Mouse (Mus musculus) layer of hippocampus, postnatal 10 days (tissue): ENCODE data around the gene Fam111a. TPM values are rescaled to one million over a fixed set of nuclear protein-coding genes. Genes with fewer than 3 reads are reported as not detected.

Experiments used
- DNase-seq, 2 experiments: peaks; one replicate each; pipeline ENCODE4 v3.0.0; 2021; ENCODE audit warnings: low spot score in 2 of 2
- total RNA-seq, 2 experiments: library from RNA; stranded (reverse); gene quantifications; 2 replicates each; pipeline ENCODE4 v1.2.3; 2021

Fam111a gene
- total RNA-seq, 2 experiments from 2014 or later, result 3.9 to 4.1 TPM

DNA sequence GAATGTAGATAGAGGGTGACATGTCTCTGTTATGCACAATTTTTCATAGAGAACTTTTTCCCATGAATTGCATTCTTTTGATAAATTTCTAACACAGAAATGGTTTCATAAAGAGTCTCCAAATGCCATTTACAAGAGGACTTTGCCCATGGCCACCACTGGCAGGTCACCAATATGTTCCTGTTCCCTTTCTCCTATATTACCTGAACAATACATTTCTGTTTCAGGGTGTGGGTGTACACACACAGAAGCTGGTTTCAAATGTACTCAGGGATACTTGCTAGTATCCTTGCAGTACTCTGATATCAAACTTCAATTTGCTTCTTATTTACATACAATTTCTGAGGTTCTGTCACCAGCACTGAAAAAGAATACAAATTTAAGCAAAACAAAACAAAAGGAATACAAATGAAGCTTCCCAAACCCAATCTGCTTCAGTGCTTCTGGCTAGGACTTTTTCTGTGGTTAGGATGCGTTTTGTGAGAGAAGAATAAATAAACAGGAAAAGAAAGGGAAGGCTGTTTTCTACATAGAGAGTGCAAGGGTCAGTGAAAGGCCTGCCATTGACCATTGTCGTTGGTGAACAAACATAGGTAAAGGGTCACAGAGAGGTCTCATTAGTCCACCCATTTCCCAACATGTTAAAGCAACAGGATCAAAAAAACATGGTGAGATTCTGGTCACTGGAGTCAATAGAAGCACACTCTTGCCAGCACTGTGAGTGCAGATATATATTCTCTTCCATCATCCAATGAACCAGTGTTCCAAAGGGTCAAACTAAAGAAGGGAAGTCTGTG, 55.3 kb downstream of the Fam111a start:
- no peak for DNase-seq

DNA sequence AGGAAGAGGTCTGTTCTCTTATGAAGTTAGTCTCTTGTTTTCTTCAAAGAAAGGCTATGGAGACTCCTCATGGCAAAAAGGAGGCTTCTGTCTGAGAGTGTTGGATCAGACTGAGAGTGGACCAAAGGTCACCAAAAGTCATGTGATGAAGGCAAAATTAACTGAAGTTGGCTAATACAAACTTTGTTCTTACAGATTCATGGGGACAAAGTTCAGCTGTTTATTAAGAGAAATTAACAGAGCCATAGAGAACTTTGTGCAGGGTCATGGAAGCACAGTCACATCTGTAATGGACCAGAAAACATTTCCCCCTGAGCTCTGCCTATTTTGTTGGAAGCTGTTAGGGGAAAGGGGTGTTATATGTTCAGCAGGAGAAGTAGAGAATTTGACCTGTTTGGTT, 62.8 kb downstream of the Fam111a start:
- no peak for DNase-seq

DNA sequence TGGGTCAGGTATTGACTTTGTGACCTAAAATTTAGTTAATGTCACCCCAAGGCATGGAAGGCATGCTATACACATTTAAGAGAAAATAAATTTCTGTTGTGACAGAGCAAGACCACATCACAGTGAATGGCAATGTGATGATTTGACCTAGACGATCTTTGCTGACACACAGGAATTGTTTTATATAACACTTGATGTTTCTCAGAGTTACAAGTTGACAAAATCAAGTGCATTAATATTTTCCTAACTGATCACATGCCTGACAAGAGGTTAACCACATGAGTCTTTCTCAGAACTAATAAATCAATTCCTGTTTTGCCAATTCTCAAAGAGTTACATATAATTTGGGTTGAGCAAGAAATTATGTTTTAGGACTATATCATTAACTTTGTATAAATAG, 68.1 kb downstream of the Fam111a start:
- no peak for DNase-seq

DNA sequence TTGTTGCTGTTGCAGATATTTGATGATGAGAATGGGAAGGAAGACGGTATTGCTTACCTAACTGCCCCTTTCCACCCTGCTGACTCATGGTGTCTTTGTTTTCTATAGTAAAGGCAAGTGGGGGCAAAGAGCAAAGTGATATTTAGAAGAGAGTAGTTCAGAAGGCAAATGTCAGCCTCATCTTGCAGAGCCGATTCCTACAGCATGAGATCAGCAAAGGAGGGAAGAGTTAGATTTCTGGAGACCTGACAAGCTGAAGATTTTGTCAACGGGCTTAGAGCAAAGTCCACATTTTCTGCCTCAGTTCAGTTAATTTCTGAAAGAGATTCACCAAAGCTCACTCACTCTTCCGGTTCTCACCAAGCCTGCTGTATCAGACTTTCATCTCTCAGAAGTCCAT, 87.6 kb downstream of the Fam111a start, which contains the start of gene Glyat:
TSS of gene Glyat (plus strand) at position 133 of the 400 bp plus-strand sequence.
- no peak for DNase-seq

DNA sequence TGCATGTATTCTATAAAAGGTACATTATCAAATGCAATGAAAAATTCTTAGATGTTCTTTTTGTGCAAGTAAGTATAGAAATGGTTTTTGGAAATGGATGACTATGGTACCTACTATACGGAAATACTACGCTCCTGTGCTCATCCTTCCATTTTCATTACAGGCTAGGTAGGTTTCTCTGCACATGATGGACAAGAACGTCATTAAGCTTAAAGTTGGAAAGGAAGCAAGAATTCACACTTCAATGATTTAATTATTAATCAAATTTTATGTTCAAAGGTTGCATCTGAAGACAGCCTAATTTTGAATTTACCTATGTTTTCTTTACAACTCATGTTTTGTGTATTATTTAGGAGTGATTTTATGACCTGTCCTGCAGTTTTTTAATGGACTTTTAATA, 88.7 kb downstream of the Fam111a start:
- no peak for DNase-seq

DNA sequence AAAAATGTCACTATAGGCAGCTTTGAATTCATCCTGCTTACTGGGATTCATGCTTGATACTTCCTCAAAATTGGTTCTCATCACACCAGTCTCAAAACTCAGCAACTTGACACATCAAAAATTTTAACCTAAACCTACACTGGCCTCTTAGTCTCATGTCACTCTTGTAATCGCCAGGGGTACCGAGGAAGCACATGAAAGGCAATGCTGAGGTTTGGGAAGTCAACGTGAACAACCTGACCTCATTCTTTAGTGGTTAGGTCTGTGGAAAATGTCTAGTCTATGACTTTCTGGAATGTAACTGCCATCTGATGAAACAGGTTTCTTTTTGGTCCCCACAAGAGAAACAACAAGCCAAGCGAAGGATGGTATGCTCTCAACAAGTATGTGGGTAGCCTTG, 89.4 kb downstream of the Fam111a start:
- DNase-seq, result no peak

DNA sequence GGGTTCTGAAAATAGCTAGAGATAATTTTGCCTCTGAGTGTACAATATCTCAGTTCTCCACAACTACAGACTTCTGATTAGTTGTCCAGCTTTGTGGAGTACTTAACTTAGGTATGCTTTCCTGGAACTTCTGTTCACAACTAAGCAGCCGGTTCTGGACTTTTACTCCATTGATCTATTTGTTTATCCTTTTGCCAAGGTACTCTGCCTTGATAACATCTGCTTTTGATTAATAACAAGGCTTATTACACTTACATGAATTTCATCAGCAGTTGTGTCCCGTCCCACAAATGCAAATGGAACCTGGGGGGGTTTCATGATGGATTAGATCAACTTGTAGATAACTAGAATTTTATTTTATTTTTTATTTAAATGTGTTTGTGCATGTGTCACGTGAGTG, 91.3 kb downstream of the Fam111a start:
- DNase-seq, result no peak

DNA sequence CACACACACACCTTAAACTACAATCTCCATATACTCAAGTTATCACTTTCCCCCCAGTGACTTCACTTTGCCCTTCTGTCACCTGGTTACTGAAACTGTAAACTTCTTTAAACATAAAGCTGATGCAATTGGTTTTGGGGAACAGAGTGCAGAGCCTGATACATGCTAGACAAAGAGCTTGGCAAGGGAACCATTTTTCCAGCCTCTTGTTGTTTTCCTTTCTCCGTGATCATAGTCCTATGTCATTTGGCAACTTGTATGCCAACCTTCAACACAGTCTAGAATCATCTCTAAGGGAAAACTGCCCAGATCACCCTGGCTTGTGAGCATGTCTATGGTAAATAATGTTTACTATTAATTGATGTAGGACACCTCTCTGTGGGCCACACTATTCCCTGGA, 92.5 kb downstream of the Fam111a start:
- DNase-seq, result no peak

Other genes starting within 250 kb of the Fam111a start
- gene Olfr1436, start 246.6 kb upstream of the Fam111a start, total RNA-seq, result not detected
- gene Olfr1437, start 220.6 kb upstream of the Fam111a start, total RNA-seq, result not detected
- gene Olfr1438-ps1, start 209.8 kb upstream of the Fam111a start, total RNA-seq, result not detected
- gene Olfr1440, start 158.5 kb upstream of the Fam111a start, total RNA-seq, result not detected
- not detected for gene Olfr1441, start 128.3 kb upstream of the Fam111a start, total RNA-seq
- not detected for gene Pfpl, start 117.8 kb upstream of the Fam111a start, total RNA-seq
- 1 to 10 TPM; 4.6 to 4.8 TPM for gene Mpeg1, start 85.0 kb upstream of the Fam111a start, total RNA-seq
- gene Dtx4, start 44.3 kb upstream of the Fam111a start, total RNA-seq, result 10 to 100 TPM; 48.1 to 55.5 TPM
- under 1 TPM; 0.29 to 0.30 TPM for gene Gm4952, start 54.2 kb downstream of the Fam111a start, total RNA-seq
- gene Glyat, start 87.6 kb downstream of the Fam111a start, total RNA-seq, result under 1 TPM in 1 of 2 experiments, not detected in 1; 0.23 TPM
- not detected for gene Olfr1442, start 124.7 kb downstream of the Fam111a start, total RNA-seq
- gene Olfr1443, start 132.4 kb downstream of the Fam111a start, total RNA-seq, result not detected
- not detected for gene Keg1, start 150.0 kb downstream of the Fam111a start, total RNA-seq
- gene Cntf, start 219.9 kb downstream of the Fam111a start, total RNA-seq, result 1 to 10 TPM; 3.1 to 3.2 TPM